Comparison of ENCODE assay signal across 8 mouse cellular contexts in the genomic region with DNA sequence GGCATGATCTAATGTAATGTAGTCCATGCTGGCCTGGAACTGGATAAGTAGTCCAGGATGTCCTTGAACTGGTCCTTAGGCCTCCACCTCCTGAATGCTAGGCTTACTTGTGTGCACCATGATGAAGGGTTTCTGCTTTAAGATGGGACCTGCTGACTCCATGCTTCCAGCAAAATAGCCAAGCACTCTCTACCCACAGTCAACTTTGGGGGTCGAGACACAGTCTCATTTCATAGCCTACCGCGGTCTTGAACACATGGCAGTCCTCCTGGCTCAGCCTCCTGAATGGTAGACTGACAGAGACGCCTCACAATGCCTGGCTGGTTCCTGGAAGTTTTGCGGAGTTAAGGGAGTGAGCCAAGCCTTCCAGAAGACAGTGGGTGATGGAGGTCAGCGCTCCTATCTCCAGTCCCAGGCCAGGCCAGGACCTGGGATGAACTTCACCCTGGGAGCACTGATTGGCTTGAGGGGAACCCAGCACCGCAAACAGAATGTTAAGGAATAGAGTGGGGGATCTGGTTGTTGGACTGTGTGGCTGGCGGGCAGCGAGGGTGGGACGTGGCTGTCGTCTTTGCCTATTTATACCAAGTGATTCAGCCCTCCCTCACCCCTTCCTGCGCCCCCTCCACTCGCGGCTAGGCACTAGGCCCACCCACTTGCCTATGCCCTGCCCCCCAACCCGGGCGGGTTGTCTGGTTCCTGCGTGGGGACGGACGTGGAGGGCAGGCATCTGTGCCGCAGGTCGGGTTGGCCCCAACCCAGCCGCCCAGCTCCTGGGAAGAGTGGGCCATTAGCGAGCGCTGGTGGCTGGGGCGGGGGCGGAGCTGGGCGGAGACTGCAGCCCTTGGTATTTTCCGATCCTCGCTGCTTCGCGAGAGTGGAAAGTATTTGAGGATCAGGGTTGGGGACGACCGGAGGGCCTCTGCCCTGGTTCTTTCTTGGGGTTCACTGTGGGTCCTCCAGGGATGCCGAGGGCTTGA. TPM values are rescaled to one million over a fixed set of nuclear protein-coding genes. Genes with fewer than 3 reads are reported as not detected.
DNase-seq lines count a peak whose midpoint lies in the region; ATAC-seq and TF ChIP-seq lines count a peak whose summit lies in the region.

No protein-coding gene starts in this region.

- H3K27me3 ChIP-seq in MEL (ENCODE audit: control insufficient read depth in 1 of 2, insufficient read depth in 2 of 2, low read length in 2 of 2) = no peaks in the 10 kb centered on the region
- H3K27me3 ChIP-seq in hindbrain, embryonic 15.5 days = 0 out of 2 replicates have a peak, but pooled peaks cover 3% of the 10 kb centered on the region
- H3K27me3 ChIP-seq in limb, embryonic 11.5 days (ENCODE audit: control insufficient read depth, insufficient read depth, low read length) = no peaks in the 10 kb centered on the region
- peaks cover 6% of the 10 kb centered on the region; the same call in 1 of the 2 replicates for H3K27me3 ChIP-seq in midbrain, embryonic 11.5 days (ENCODE audit: control insufficient read depth, insufficient read depth, low read length)
- no peaks in the 10 kb centered on the region for H3K27me3 ChIP-seq in small intestine, adult 2 months (ENCODE audit: control insufficient read depth, insufficient read depth, low read length)

- H3K9ac ChIP-seq in MEL (ENCODE audit: control insufficient read depth, low read depth, low read length, poor library complexity, severe bottlenecking) = peak overlapping the region; percentile 68
- H3K9ac ChIP-seq in hindbrain, embryonic 15.5 days = peak overlapping the region; percentile 45
- H3K9ac ChIP-seq in limb, embryonic 11.5 days (ENCODE audit: low read length) = peak overlapping the region; percentile 70
- H3K9ac ChIP-seq in midbrain, embryonic 11.5 days (ENCODE audit: low read length) = peak overlapping the region; percentile 51

- peak; percentile 31 for ATAC-seq in hindbrain, embryonic 15.5 days (ENCODE audit: low FRiP score, low read depth)
- peak; percentile 31; the same call in 1 of the 2 replicates for ATAC-seq in limb, embryonic 11.5 days (ENCODE audit: insufficient number of reproducible peaks, low FRiP score, low TSS enrichment, low read depth)
- peak; percentile 19; the same call in 1 of the 2 replicates for ATAC-seq in midbrain, embryonic 11.5 days (ENCODE audit: low FRiP score)
- ATAC-seq in cerebellum, adult (ENCODE audit: insufficient number of reproducible peaks, low FRiP score, low TSS enrichment) = no peak; the same call in 1 of the 2 replicates

- peaks cover 0 to 32% of the 10 kb centered on the region in 2 experiments for H3K4me1 ChIP-seq in MEL (ENCODE audit: control insufficient read depth in 1 of 2, insufficient read depth in 2 of 2, low read length in 2 of 2)
- peaks cover 60% of the 10 kb centered on the region for H3K4me1 ChIP-seq in hindbrain, embryonic 15.5 days (replicated peaks)
- H3K4me1 ChIP-seq in limb, embryonic 11.5 days (ENCODE audit: control insufficient read depth, insufficient read depth, low read length) = peaks cover 46% of the 10 kb centered on the region
- peaks cover 40% of the 10 kb centered on the region for H3K4me1 ChIP-seq in midbrain, embryonic 11.5 days (ENCODE audit: control insufficient read depth, insufficient read depth, low read length)
- H3K4me1 ChIP-seq in small intestine, adult 2 months (ENCODE audit: control insufficient read depth, insufficient read depth, insufficient read length, low read length) = peaks cover 23% of the 10 kb centered on the region

- peak; percentile 80 for DNase-seq in MEL (ENCODE audit: low read depth, low spot score)
- DNase-seq in brain, adult 2 months (ENCODE audit: low read depth, low spot score) = peak; percentile 83
- peak; percentile 72 to 81 for DNase-seq in gastrocnemius, adult 8-10 months (ENCODE audit: low spot score in 2 of 2)
- DNase-seq in limb, embryonic 11.5 days (ENCODE audit: low spot score) = peak; percentile 79
- DNase-seq in midbrain, embryonic 11.5 days (ENCODE audit: low spot score, missing footprints) = peak; percentile 94

- H3K36me3 ChIP-seq in MEL (ENCODE audit: control insufficient read depth in 1 of 2, insufficient read depth in 2 of 2, low read length in 2 of 2) = peaks cover 0 to 8% of the 10 kb centered on the region in 2 experiments; a peak in 1 of 4 replicates
- no peaks in the 10 kb centered on the region for H3K36me3 ChIP-seq in hindbrain, embryonic 15.5 days
- H3K36me3 ChIP-seq in limb, embryonic 11.5 days (ENCODE audit: control insufficient read depth, insufficient read depth, low read length) = 0 out of 2 replicates have a peak, but pooled peaks cover 2% of the 10 kb centered on the region
- no peaks in the 10 kb centered on the region for H3K36me3 ChIP-seq in midbrain, embryonic 11.5 days (ENCODE audit: control insufficient read depth, insufficient read depth, low read length)
- peaks cover 1% of the 10 kb centered on the region; the same call in 1 of the 2 replicates for H3K36me3 ChIP-seq in small intestine, adult 2 months (ENCODE audit: control insufficient read depth, insufficient read depth, low read length)

- H3K27ac ChIP-seq in MEL (ENCODE audit: control insufficient read depth, low read depth, low read length) = peak overlapping the region; percentile 45
- peak overlapping the region; percentile 81 for H3K27ac ChIP-seq in hindbrain, embryonic 15.5 days (replicated peaks)
- peak overlapping the region; percentile 83 for H3K27ac ChIP-seq in limb, embryonic 11.5 days (replicated peaks; ENCODE audit: low read depth, low read length)
- H3K27ac ChIP-seq in midbrain, embryonic 11.5 days (ENCODE audit: low read depth, low read length) = peak overlapping the region; percentile 7; the same call in 1 of the 2 replicates
- peak overlapping the region; percentile 97 for H3K27ac ChIP-seq in small intestine, adult 2 months (ENCODE audit: insufficient read depth, low read depth, low read length)

- peak; percentile 51 to 59; a peak in 2 of 4 replicates for TF ChIP-seq POLR2A in MEL (IDR thresholded peaks at IDR 0.05; ENCODE audit: control insufficient read depth in 1 of 2, insufficient read depth in 1 of 2, low read depth in 1 of 2, low read length in 2 of 2, poor library complexity in 1 of 2)
- TF ChIP-seq POLR2A in small intestine, adult 2 months (IDR thresholded peaks at IDR 0.05; ENCODE audit: low read depth, low read length) = peak; percentile 31; the same call in 1 of the 2 replicates

- 13% methylated on average over 34 of the region's 34 CpGs for WGBS in hindbrain, embryonic 15.5 days
- whole genome bisulfite sequencing in limb, embryonic 11.5 days = 10% methylated on average over 34 of the region's 34 CpGs
- 12% methylated on average over 34 of the region's 34 CpGs for WGBS in midbrain, embryonic 11.5 days
- 22% methylated on average over 34 of the region's 34 CpGs for WGBS in small intestine, adult 2 months

- H3K4me2 ChIP-seq in hindbrain, embryonic 15.5 days = peak overlapping the region; percentile 81
- peak overlapping the region; percentile 94 for H3K4me2 ChIP-seq in limb, embryonic 11.5 days (ENCODE audit: low read depth, severe bottlenecking)
- peak overlapping the region; percentile 57 for H3K4me2 ChIP-seq in midbrain, embryonic 11.5 days

- no peak for TF ChIP-seq CTCF in MEL (IDR thresholded peaks at IDR 0.05 in 2 of 3, conservative IDR thresholded peaks at IDR 0.05 in 1 of 3; ENCODE audit: control insufficient read depth in 1 of 3, insufficient read depth in 1 of 3, low read depth in 2 of 3, low read length in 3 of 3, poor library complexity in 1 of 3, severe bottlenecking in 1 of 3)
- no peak for TF ChIP-seq CTCF in small intestine, adult 2 months (IDR thresholded peaks at IDR 0.05; ENCODE audit: extremely low read depth, insufficient read length, insufficient replicate concordance, low read depth, low read length)

- H3K9me3 ChIP-seq in MEL (replicated peaks; ENCODE audit: insufficient read depth, low read length) = no peaks in the 10 kb centered on the region
- H3K9me3 ChIP-seq in hindbrain, embryonic 15.5 days = no peaks in the 10 kb centered on the region
- H3K9me3 ChIP-seq in limb, embryonic 11.5 days (ENCODE audit: control insufficient read depth, low read length) = no peaks in the 10 kb centered on the region
- no peaks in the 10 kb centered on the region for H3K9me3 ChIP-seq in midbrain, embryonic 11.5 days (ENCODE audit: control insufficient read depth, low read length)

- peak overlapping the region; percentile 58 to 72 for H3K4me3 ChIP-seq in MEL (ENCODE audit: control insufficient read depth in 1 of 2, insufficient read depth in 1 of 2, low read depth in 2 of 2, low read length in 2 of 2)
- H3K4me3 ChIP-seq in hindbrain, embryonic 15.5 days = peak overlapping the region; percentile 41
- peak overlapping the region; percentile 41 for H3K4me3 ChIP-seq in limb, embryonic 11.5 days (ENCODE audit: low read depth, low read length)
- H3K4me3 ChIP-seq in midbrain, embryonic 11.5 days (ENCODE audit: low read depth, low read length) = peak overlapping the region; percentile 26
- peak overlapping the region; percentile 94 for H3K4me3 ChIP-seq in small intestine, adult 2 months (ENCODE audit: low read depth, low read length)

- TF ChIP-seq EP300 in MEL (IDR thresholded peaks at IDR 0.05; ENCODE audit: low read depth in 1 of 2, low read length in 2 of 2) = no peak

- peaks cover 4% of the 10 kb centered on the region; the same call in 1 of the 2 replicates for H3K79me2 ChIP-seq in MEL (ENCODE audit: control insufficient read depth, insufficient read depth, low read length, poor library complexity)

- no peak for TF ChIP-seq RAD21 in MEL (IDR thresholded peaks at IDR 0.05; ENCODE audit: low read depth, low read length)

RNA-seq across cellular contexts. Expression of gene Nanos3, which starts 18.2 kb away (rescaled TPM):
- total RNA-seq in MEL (2012; rRNA removed) = 0.56 and 2.0 TPM in 2 replicates
- 1 to 10 TPM in 1 of 2 experiments, not detected in 1; 1.7 TPM for polyA plus RNA-seq in MEL (2012; ENCODE audit: insufficient read depth in 1 of 2, insufficient read length in 2 of 2, low read depth in 1 of 2, low replicate concordance in 2 of 2, missing spikeins in 1 of 2)
- not detected for total RNA-seq in gastrocnemius, adult 8-10 months (2022)
- polyA plus RNA-seq in hindbrain, embryonic 15.5 days (2015; fragmentation: Nextera tagmentation; extraction: Ambion mirVana) = 8.0 and 8.7 TPM in 2 replicates
- 4.3 and 4.9 TPM in 2 replicates for polyA plus RNA-seq in limb, embryonic 11.5 days (2014; fragmentation: Nextera tagmentation; extraction: Ambion mirVana)
- 4.7 and 4.9 TPM in 2 replicates for polyA plus RNA-seq in midbrain, embryonic 11.5 days (2014; fragmentation: Nextera tagmentation; extraction: Ambion mirVana)
- 0.22 and 0.62 TPM in 2 replicates for polyA plus RNA-seq in small intestine, adult 2 months (2012; rRNA removed)

RNA-seq across cellular contexts. Expression of gene Zswim4, which starts 33.6 kb away (rescaled TPM):
- total RNA-seq in MEL (2012; rRNA removed) = 3.6 and 4.4 TPM in 2 replicates
- 1 to 10 TPM in 1 of 2 experiments, not detected in 1; 7.4 TPM for polyA plus RNA-seq in MEL (2012; ENCODE audit: insufficient read depth in 1 of 2, insufficient read length in 2 of 2, low read depth in 1 of 2, low replicate concordance in 2 of 2, missing spikeins in 1 of 2)
- total RNA-seq in gastrocnemius, adult 8-10 months (2022) = 1 to 10 TPM; 6.8 to 7.9 (median 7.0) TPM
- 23.3 and 24.9 TPM in 2 replicates for polyA plus RNA-seq in hindbrain, embryonic 15.5 days (2015; fragmentation: Nextera tagmentation; extraction: Ambion mirVana)
- polyA plus RNA-seq in limb, embryonic 11.5 days (2014; fragmentation: Nextera tagmentation; extraction: Ambion mirVana) = 23.9 and 24.5 TPM in 2 replicates
- polyA plus RNA-seq in midbrain, embryonic 11.5 days (2014; fragmentation: Nextera tagmentation; extraction: Ambion mirVana) = 19.4 and 24.7 TPM in 2 replicates
- 8.1 and 30.0 TPM in 2 replicates for polyA plus RNA-seq in small intestine, adult 2 months (2012; rRNA removed)

RNA-seq across cellular contexts. Expression of gene D8Ertd738e, which starts 46.3 kb away (rescaled TPM):
- 159 and 164 TPM in 2 replicates for total RNA-seq in MEL (2012; rRNA removed)
- 100 to 1,000 TPM in 1 of 2 experiments, not detected in 1; 149 TPM for polyA plus RNA-seq in MEL (2012; ENCODE audit: insufficient read depth in 1 of 2, insufficient read length in 2 of 2, low read depth in 1 of 2, low replicate concordance in 2 of 2, missing spikeins in 1 of 2)
- 100 to 1,000 TPM; 142 to 179 (median 152) TPM for total RNA-seq in gastrocnemius, adult 8-10 months (2022)
- 245 and 260 TPM in 2 replicates for polyA plus RNA-seq in hindbrain, embryonic 15.5 days (2015; fragmentation: Nextera tagmentation; extraction: Ambion mirVana)
- 361 and 375 TPM in 2 replicates for polyA plus RNA-seq in limb, embryonic 11.5 days (2014; fragmentation: Nextera tagmentation; extraction: Ambion mirVana)
- polyA plus RNA-seq in midbrain, embryonic 11.5 days (2014; fragmentation: Nextera tagmentation; extraction: Ambion mirVana) = 281 and 304 TPM in 2 replicates
- 46.2 and 63.5 TPM in 2 replicates for polyA plus RNA-seq in small intestine, adult 2 months (2012; rRNA removed)

RNA-seq across cellular contexts. Expression of gene Mri1, which starts 53.9 kb away (rescaled TPM):
- total RNA-seq in MEL (2012; rRNA removed) = 26.8 and 27.8 TPM in 2 replicates
- 10 to 100 TPM in 1 of 2 experiments, not detected in 1; 43.2 TPM for polyA plus RNA-seq in MEL (2012; ENCODE audit: insufficient read depth in 1 of 2, insufficient read length in 2 of 2, low read depth in 1 of 2, low replicate concordance in 2 of 2, missing spikeins in 1 of 2)
- total RNA-seq in gastrocnemius, adult 8-10 months (2022) = 10 to 100 TPM; 13.3 to 18.8 (median 16.4) TPM
- 45.6 and 48.4 TPM in 2 replicates for polyA plus RNA-seq in hindbrain, embryonic 15.5 days (2015; fragmentation: Nextera tagmentation; extraction: Ambion mirVana)
- 56.0 and 61.4 TPM in 2 replicates for polyA plus RNA-seq in limb, embryonic 11.5 days (2014; fragmentation: Nextera tagmentation; extraction: Ambion mirVana)
- polyA plus RNA-seq in midbrain, embryonic 11.5 days (2014; fragmentation: Nextera tagmentation; extraction: Ambion mirVana) = 47.2 and 52.4 TPM in 2 replicates
- 66.7 and 76.0 TPM in 2 replicates for polyA plus RNA-seq in small intestine, adult 2 months (2012; rRNA removed)

RNA-seq across cellular contexts. Expression of gene 4930432K21Rik, which starts 55.4 kb away (rescaled TPM):
- 1.3 and 2.2 TPM in 2 replicates for total RNA-seq in MEL (2012; rRNA removed)
- polyA plus RNA-seq in MEL (2012; ENCODE audit: insufficient read depth in 1 of 2, insufficient read length in 2 of 2, low read depth in 1 of 2, low replicate concordance in 2 of 2, missing spikeins in 1 of 2) = 1 to 10 TPM in 1 of 2 experiments, not detected in 1; 3.0 TPM
- total RNA-seq in gastrocnemius, adult 8-10 months (2022) = under 1 TPM; 0.16 to 0.46 (median 0.30) TPM
- polyA plus RNA-seq in hindbrain, embryonic 15.5 days (2015; fragmentation: Nextera tagmentation; extraction: Ambion mirVana) = 2.3 and 2.8 TPM in 2 replicates
- 0.61 and 0.89 TPM in 2 replicates for polyA plus RNA-seq in limb, embryonic 11.5 days (2014; fragmentation: Nextera tagmentation; extraction: Ambion mirVana)
- 0.83 and 0.86 TPM in 2 replicates for polyA plus RNA-seq in midbrain, embryonic 11.5 days (2014; fragmentation: Nextera tagmentation; extraction: Ambion mirVana)
- polyA plus RNA-seq in small intestine, adult 2 months (2012; rRNA removed) = 0.05 and 0.22 TPM in 2 replicates

Comparison
In these comparisons a context has a peak if more than half of its experiments do, and no peak if none do; other contexts are left out.
1. H3K27ac ChIP-seq: peak in every context shown above with its lines; median percentile 97 in small intestine, adult 2 months; 83 in limb, embryonic 11.5 days; 81 in hindbrain, embryonic 15.5 days; 45 in MEL; 7 in midbrain, embryonic 11.5 days.
2. H3K4me3 ChIP-seq: peak in every context shown above with its lines; median percentile 94 in small intestine, adult 2 months; 65 in MEL; 41 in hindbrain, embryonic 15.5 days; 41 in limb, embryonic 11.5 days; 26 in midbrain, embryonic 11.5 days.